Mouse (Mus musculus): ENCODE results near the gene Rbms3. TPM values are rescaled to one million over a fixed set of nuclear protein-coding genes. Genes with fewer than 3 reads are reported as not detected.

Gene Rbms3
- polyA plus RNA-seq, 1 experiment from 2014 or later: 12.2 TPM

GRCm38 (mm10) chr9:117378131-117378890 lies 251.4 kb downstream of the Rbms3 start:
- 83% methylated on average over 9 of the region's 9 CpGs for WGBS
- H3K9me3 ChIP-seq (ENCODE audit: control insufficient read depth, low read length): no peaks in the 10 kb centered on the region
- H3K27me3 ChIP-seq (ENCODE audit: control insufficient read depth, insufficient read depth, low read length): no peaks in the 10 kb centered on the region
- H3K27ac ChIP-seq (ENCODE audit: low read depth, low read length): no peak overlapping the region
- H3K9ac ChIP-seq (ENCODE audit: low read length): no peak overlapping the region
- H3K4me2 ChIP-seq (ENCODE audit: low read depth, low read length, severe bottlenecking): no peak overlapping the region
- ATAC-seq (replicated peaks; ENCODE audit: low FRiP score): no peak
- DNase-seq (ENCODE audit: low spot score): no peak
- H3K4me1 ChIP-seq (replicated peaks; ENCODE audit: control insufficient read depth, insufficient read depth, low read length): peaks cover 5% of the 10 kb centered on the region; the same call in 1 of the 2 replicates
- H3K4me3 ChIP-seq (ENCODE audit: low read depth, low read length): no peak overlapping the region
- no peaks in the 10 kb centered on the region for H3K36me3 ChIP-seq (ENCODE audit: control insufficient read depth, insufficient read depth, low read length)

GRCm38 (mm10) chr9:117375776-117376175 lies 253.9 kb downstream of the Rbms3 start:
- ATAC-seq (replicated peaks; ENCODE audit: low FRiP score): no peak
- 89% methylated on average over 3 of the region's 3 CpGs for WGBS

GRCm38 (mm10) chr9:117373164-117373741 lies 256.5 kb downstream of the Rbms3 start:
- ATAC-seq (replicated peaks; ENCODE audit: low FRiP score) (no peak), DNase-seq (ENCODE audit: low spot score) (no peak)
- H3K4me3 ChIP-seq (ENCODE audit: low read depth, low read length): no peak overlapping the region

More at GRCm38 (mm10) chr9:117375776-117376175, 253.9 kb downstream of the Rbms3 start:
- Histone ChIP-seq H3K36me3 (ENCODE audit: control insufficient read depth, insufficient read depth, low read length) (no peaks in the 10 kb centered on the region), H3K27me3 (ENCODE audit: control insufficient read depth, insufficient read depth, low read length) (no peaks in the 10 kb centered on the region), H3K4me3 (ENCODE audit: low read depth, low read length) (no peak overlapping the region), H3K27ac (ENCODE audit: low read depth, low read length) (no peak overlapping the region), H3K4me1 (replicated peaks; ENCODE audit: control insufficient read depth, insufficient read depth, low read length) (peaks cover 5% of the 10 kb centered on the region; the same call in 1 of the 2 replicates), H3K9me3 (ENCODE audit: control insufficient read depth, low read length) (no peaks in the 10 kb centered on the region), H3K4me2 (ENCODE audit: low read depth, low read length, severe bottlenecking) (no peak overlapping the region), H3K9ac (ENCODE audit: low read length) (no peak overlapping the region)
- DNase-seq (ENCODE audit: low spot score): no peak

GRCm38 (mm10) chr9:117371980-117372379 lies 257.7 kb downstream of the Rbms3 start:
- ATAC-seq (replicated peaks; ENCODE audit: low FRiP score) (no peak), DNase-seq (ENCODE audit: low spot score) (no peak)
- 91% methylated on average over 5 of the region's 5 CpGs for WGBS
- H3K4me1 ChIP-seq (replicated peaks; ENCODE audit: control insufficient read depth, insufficient read depth, low read length): no peaks in the 10 kb centered on the region
- no peaks in the 10 kb centered on the region for H3K9me3 ChIP-seq (ENCODE audit: control insufficient read depth, low read length)
- H3K4me2 ChIP-seq (ENCODE audit: low read depth, low read length, severe bottlenecking): no peak overlapping the region
- no peaks in the 10 kb centered on the region for H3K27me3 ChIP-seq (ENCODE audit: control insufficient read depth, insufficient read depth, low read length)
- H3K4me3 ChIP-seq (ENCODE audit: low read depth, low read length): no peak overlapping the region
- H3K27ac ChIP-seq (ENCODE audit: low read depth, low read length): no peak overlapping the region
- H3K9ac ChIP-seq (ENCODE audit: low read length): no peak overlapping the region
- H3K36me3 ChIP-seq (ENCODE audit: control insufficient read depth, insufficient read depth, low read length): no peaks in the 10 kb centered on the region

More at GRCm38 (mm10) chr9:117373164-117373741, 256.5 kb downstream of the Rbms3 start:
- Histone ChIP-seq H3K9ac (ENCODE audit: low read length) (no peak overlapping the region), H3K36me3 (ENCODE audit: control insufficient read depth, insufficient read depth, low read length) (no peaks in the 10 kb centered on the region), H3K4me1 (replicated peaks; ENCODE audit: control insufficient read depth, insufficient read depth, low read length) (no peaks in the 10 kb centered on the region), H3K4me2 (ENCODE audit: low read depth, low read length, severe bottlenecking) (no peak overlapping the region), H3K27me3 (ENCODE audit: control insufficient read depth, insufficient read depth, low read length) (no peaks in the 10 kb centered on the region), H3K9me3 (ENCODE audit: control insufficient read depth, low read length) (no peaks in the 10 kb centered on the region), H3K27ac (ENCODE audit: low read depth, low read length) (no peak overlapping the region)
- WGBS: 75% methylated on average over 7 of the region's 7 CpGs

- no peak overlapping the region for H3K9ac ChIP-seq (ENCODE audit: low read length)
- H3K4me2 ChIP-seq (ENCODE audit: low read depth, low read length, severe bottlenecking): no peak overlapping the region
- H3K4me1 ChIP-seq (replicated peaks; ENCODE audit: control insufficient read depth, insufficient read depth, low read length): no peaks in the 10 kb centered on the region
- H3K9me3 ChIP-seq (ENCODE audit: control insufficient read depth, low read length): no peaks in the 10 kb centered on the region
- H3K4me3 ChIP-seq (ENCODE audit: low read depth, low read length): no peak overlapping the region
- no peaks in the 10 kb centered on the region for H3K27me3 ChIP-seq (ENCODE audit: control insufficient read depth, insufficient read depth, low read length)
- WGBS: 91% methylated on average over 6 of the region's 6 CpGs
- H3K27ac ChIP-seq (ENCODE audit: low read depth, low read length): no peak overlapping the region
- ATAC-seq (replicated peaks; ENCODE audit: low FRiP score) (no peak), DNase-seq (ENCODE audit: low spot score) (no peak)
- H3K36me3 ChIP-seq (ENCODE audit: control insufficient read depth, insufficient read depth, low read length): no peaks in the 10 kb centered on the region
Measured at GRCm38 (mm10) chr9:117370086-117370485, 259.6 kb downstream of the Rbms3 start.

GRCm38 (mm10) chr9:117368016-117368415 lies 261.7 kb downstream of the Rbms3 start:
- WGBS: 89% methylated on average over 4 of the region's 4 CpGs
- 0 out of 2 replicates have a peak, but pooled peaks cover 1% of the 10 kb centered on the region for H3K4me1 ChIP-seq (replicated peaks; ENCODE audit: control insufficient read depth, insufficient read depth, low read length)
- no peak overlapping the region for H3K9ac ChIP-seq (ENCODE audit: low read length)
- DNase-seq (ENCODE audit: low spot score) (no peak), ATAC-seq (replicated peaks; ENCODE audit: low FRiP score) (no peak)
- H3K4me2 ChIP-seq (ENCODE audit: low read depth, low read length, severe bottlenecking): no peak overlapping the region
- no peak overlapping the region for H3K4me3 ChIP-seq (ENCODE audit: low read depth, low read length)
- no peaks in the 10 kb centered on the region; the same call in 1 of the 2 replicates for H3K27me3 ChIP-seq (ENCODE audit: control insufficient read depth, insufficient read depth, low read length)
- H3K36me3 ChIP-seq (ENCODE audit: control insufficient read depth, insufficient read depth, low read length): no peaks in the 10 kb centered on the region
- no peaks in the 10 kb centered on the region for H3K9me3 ChIP-seq (ENCODE audit: control insufficient read depth, low read length)
- no peak overlapping the region for H3K27ac ChIP-seq (ENCODE audit: low read depth, low read length)

- Histone ChIP-seq H3K27me3 (ENCODE audit: control insufficient read depth, insufficient read depth, low read length) (peaks cover 2% of the 10 kb centered on the region; the same call in 1 of the 2 replicates), H3K27ac (ENCODE audit: low read depth, low read length) (no peak overlapping the region), H3K4me2 (ENCODE audit: low read depth, low read length, severe bottlenecking) (no peak overlapping the region), H3K9ac (ENCODE audit: low read length) (no peak overlapping the region), H3K9me3 (ENCODE audit: control insufficient read depth, low read length) (no peaks in the 10 kb centered on the region), H3K4me3 (ENCODE audit: low read depth, low read length) (no peak overlapping the region), H3K4me1 (replicated peaks; ENCODE audit: control insufficient read depth, insufficient read depth, low read length) (peaks cover 1% of the 10 kb centered on the region; the same call in 1 of the 2 replicates), H3K36me3 (ENCODE audit: control insufficient read depth, insufficient read depth, low read length) (no peaks in the 10 kb centered on the region)
- ATAC-seq (replicated peaks; ENCODE audit: low FRiP score) (no peak), DNase-seq (ENCODE audit: low spot score) (no peak)
- 23% methylated on average over 3 of the region's 3 CpGs for WGBS
Measured at GRCm38 (mm10) chr9:117364610-117365009, 265.1 kb downstream of the Rbms3 start.

GRCm38 (mm10) chr9:117361431-117361830 lies 268.3 kb downstream of the Rbms3 start:
- Histone ChIP-seq H3K36me3 (ENCODE audit: control insufficient read depth, insufficient read depth, low read length) (no peaks in the 10 kb centered on the region), H3K9ac (ENCODE audit: low read length) (no peak overlapping the region), H3K4me2 (ENCODE audit: low read depth, low read length, severe bottlenecking) (no peak overlapping the region), H3K9me3 (ENCODE audit: control insufficient read depth, low read length) (no peaks in the 10 kb centered on the region), H3K4me1 (replicated peaks; ENCODE audit: control insufficient read depth, insufficient read depth, low read length) (peaks cover 1% of the 10 kb centered on the region; the same call in 1 of the 2 replicates), H3K27ac (ENCODE audit: low read depth, low read length) (no peak overlapping the region), H3K27me3 (ENCODE audit: control insufficient read depth, insufficient read depth, low read length) (peaks cover 7% of the 10 kb centered on the region; the same call in 1 of the 2 replicates), H3K4me3 (ENCODE audit: low read depth, low read length) (no peak overlapping the region)
- no peak for DNase-seq (ENCODE audit: low spot score)
- WGBS: 10% methylated on average over 5 of the region's 5 CpGs
- ATAC-seq (replicated peaks; ENCODE audit: low FRiP score): peak; percentile 40; the same call in 1 of the 2 replicates
